Mouse (Mus musculus): ENCODE measurements around the gene Acin1. TPM values are rescaled to one million over a fixed set of nuclear protein-coding genes. Genes with fewer than 3 reads are reported as not detected.

Acin1 gene
- total and polyA plus RNA-seq, 2 experiments from 2014 or later = 56.0 to 69.7 TPM

DNA sequence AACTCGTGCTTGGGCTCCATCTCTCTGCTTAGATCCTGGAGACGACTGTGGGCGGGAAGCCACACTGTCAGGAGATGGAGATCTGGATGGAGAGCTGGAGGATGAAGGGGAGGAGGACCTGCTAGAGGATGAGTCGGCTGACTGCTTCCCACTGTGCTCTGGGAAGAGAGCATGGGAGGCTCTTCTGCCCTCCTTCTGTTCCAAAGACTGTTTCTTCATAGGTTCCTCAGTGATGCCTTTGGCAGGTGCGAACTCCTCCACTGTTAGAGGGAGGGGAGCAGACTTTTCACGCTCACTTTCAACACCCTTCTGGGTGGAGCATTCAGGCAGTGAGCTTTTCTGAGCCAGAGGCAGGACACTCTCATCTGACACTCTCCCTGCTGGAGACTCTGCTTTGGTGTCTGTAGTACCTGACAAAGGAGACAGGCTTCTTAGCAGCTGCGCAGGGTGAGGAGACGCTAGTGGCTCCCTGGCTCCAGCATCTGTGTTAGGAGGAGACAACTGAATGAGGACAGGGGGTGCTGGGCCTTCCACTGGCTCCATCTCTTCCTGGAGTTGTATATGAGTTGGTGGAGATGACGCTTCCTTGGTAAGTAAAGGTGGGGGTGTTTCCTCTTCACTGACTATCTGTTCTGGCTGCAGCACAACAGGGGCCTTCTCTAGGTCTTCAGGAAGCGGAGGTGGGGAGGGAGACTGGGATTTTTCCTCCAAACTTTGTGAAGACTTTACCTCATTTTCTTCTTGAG lies 22.1 kb downstream of the Acin1 start:
- H3K4me3 ChIP-seq (ENCODE audit: low read depth, low read length) = no peak overlapping the region
- WGBS = 87% methylated on average over 10 of the region's 10 CpGs
- ATAC-seq (ENCODE audit: insufficient read depth, low read depth) = no peak
- no peak overlapping the region for H3K4me2 ChIP-seq (ENCODE audit: low read depth, low read length)
- H3K4me1 ChIP-seq (ENCODE audit: control insufficient read depth, insufficient read depth) = no peaks in the 10 kb centered on the region
- peaks cover 93% of the 10 kb centered on the region for H3K36me3 ChIP-seq (replicated peaks; ENCODE audit: control insufficient read depth, insufficient read depth, low read length)
- no peak for TF ChIP-seq EP300 (IDR thresholded peaks at IDR 0.05; ENCODE audit: low read depth)
- no peak for TF ChIP-seq CTCF (IDR thresholded peaks at IDR 0.05; ENCODE audit: low read depth)
- no peak overlapping the region for H3K27ac ChIP-seq (ENCODE audit: low read depth)
- no peaks in the 10 kb centered on the region for H3K27me3 ChIP-seq (ENCODE audit: control insufficient read depth, insufficient read depth, low read length)
- DNase-seq (ENCODE audit: low spot score) = no peak
- H3K9ac ChIP-seq (replicated peaks; ENCODE audit: low read depth, low read length) = no peak overlapping the region
- H3K9me3 ChIP-seq (replicated peaks; ENCODE audit: control insufficient read depth, low read length) = no peaks in the 10 kb centered on the region

DNA sequence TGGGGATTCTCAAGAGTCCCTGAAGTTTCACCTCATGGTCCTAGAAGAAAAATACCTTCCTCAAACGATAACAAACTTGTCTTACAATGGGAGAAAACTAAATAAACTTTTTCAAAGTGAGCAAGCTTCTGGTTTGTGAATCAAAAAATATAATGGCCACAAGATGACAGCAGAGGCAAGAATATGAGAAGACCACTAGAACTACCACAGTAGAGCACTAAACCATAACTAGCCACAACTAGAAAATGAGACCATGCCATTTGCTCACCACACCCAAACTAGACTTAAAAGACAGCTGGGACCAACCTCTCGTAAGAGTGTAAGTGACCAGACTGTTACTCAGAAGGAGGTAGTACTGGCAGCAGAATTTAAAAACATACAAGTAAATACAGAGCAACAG lies 26.7 kb downstream of the Acin1 start:
- H3K4me3 ChIP-seq (ENCODE audit: low read depth, low read length) = no peak overlapping the region
- no peaks in the 10 kb centered on the region for H3K27me3 ChIP-seq (ENCODE audit: control insufficient read depth, insufficient read depth, low read length)
- no peaks in the 10 kb centered on the region for H3K4me1 ChIP-seq (ENCODE audit: control insufficient read depth, insufficient read depth)
- TF ChIP-seq CTCF (IDR thresholded peaks at IDR 0.05; ENCODE audit: low read depth) (no peak), EP300 (IDR thresholded peaks at IDR 0.05; ENCODE audit: low read depth) (no peak)
- WGBS = 89% methylated on average over 2 of the region's 2 CpGs
- DNase-seq (ENCODE audit: low spot score) (no peak), ATAC-seq (ENCODE audit: insufficient read depth, low read depth) (no peak)
- no peaks in the 10 kb centered on the region for H3K9me3 ChIP-seq (replicated peaks; ENCODE audit: control insufficient read depth, low read length)
- H3K36me3 ChIP-seq (replicated peaks; ENCODE audit: control insufficient read depth, insufficient read depth, low read length) = peaks cover 96% of the 10 kb centered on the region
- H3K9ac ChIP-seq (replicated peaks; ENCODE audit: low read depth, low read length) = no peak overlapping the region
- no peak overlapping the region for H3K27ac ChIP-seq (ENCODE audit: low read depth)
- H3K4me2 ChIP-seq (ENCODE audit: low read depth, low read length) = no peak overlapping the region

DNA sequence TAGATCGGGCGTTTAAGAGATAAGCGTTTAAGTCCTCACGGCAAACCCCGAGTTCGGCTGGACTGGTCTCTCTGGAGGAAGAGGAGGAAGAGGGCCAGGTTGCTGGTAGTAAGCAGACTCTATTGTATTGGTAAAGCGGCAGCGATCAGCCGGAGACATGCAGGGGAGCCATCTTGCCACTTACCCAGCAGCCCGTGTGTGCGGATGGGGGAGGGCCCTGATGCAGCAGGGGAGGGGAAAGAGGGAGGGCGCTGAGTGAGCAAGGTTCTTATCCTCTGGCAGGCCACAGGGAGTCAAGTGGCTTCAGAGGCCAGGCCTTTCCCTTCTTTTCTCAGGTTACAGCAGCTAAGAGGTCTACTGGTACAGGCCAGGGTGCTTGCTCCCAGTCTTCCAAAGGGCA lies 33.2 kb downstream of the Acin1 start:
- Histone ChIP-seq H3K27ac (ENCODE audit: low read depth) (peak overlapping the region; percentile 84), H3K27me3 (ENCODE audit: control insufficient read depth, insufficient read depth, low read length) (no peaks in the 10 kb centered on the region), H3K9me3 (replicated peaks; ENCODE audit: control insufficient read depth, low read length) (no peaks in the 10 kb centered on the region), H3K4me1 (ENCODE audit: control insufficient read depth, insufficient read depth) (peaks cover 6% of the 10 kb centered on the region), H3K4me3 (ENCODE audit: low read depth, low read length) (peak overlapping the region; percentile 69), H3K4me2 (ENCODE audit: low read depth, low read length) (peak overlapping the region; percentile 86), H3K36me3 (replicated peaks; ENCODE audit: control insufficient read depth, insufficient read depth, low read length) (peaks cover 71% of the 10 kb centered on the region), H3K9ac (replicated peaks; ENCODE audit: low read depth, low read length) (peak overlapping the region; percentile 79)
- ATAC-seq (ENCODE audit: insufficient read depth, low read depth) (peak; percentile 95), DNase-seq (ENCODE audit: low spot score) (peak; percentile 97)
- 0% methylated on average over 12 of the region's 12 CpGs for WGBS
- TF ChIP-seq CTCF (IDR thresholded peaks at IDR 0.05; ENCODE audit: low read depth) (0 out of 2 replicates have a peak, but pooled peaks have one; percentile 4), EP300 (IDR thresholded peaks at IDR 0.05; ENCODE audit: low read depth) (no peak)

DNA sequence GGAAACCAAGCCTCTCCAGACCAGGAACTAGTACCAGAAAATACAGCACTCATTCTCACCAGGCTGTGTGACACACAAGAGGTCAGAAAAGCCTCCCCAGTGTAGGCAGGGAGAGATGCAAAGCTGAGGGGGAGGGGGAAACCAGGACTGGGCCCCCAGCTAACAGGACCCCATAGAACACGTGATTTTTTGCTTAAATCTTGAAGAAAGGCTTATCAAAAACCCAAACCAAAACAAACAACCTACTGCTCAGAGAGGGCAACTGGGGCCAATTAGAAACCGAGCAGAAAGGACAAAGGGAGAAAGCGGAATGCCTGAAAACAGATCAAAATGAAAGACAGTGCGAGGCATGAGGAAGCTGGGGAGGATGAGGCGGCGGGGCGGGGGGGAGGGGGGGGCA lies 33.9 kb downstream of the Acin1 start:
- H3K27me3 ChIP-seq (ENCODE audit: control insufficient read depth, insufficient read depth, low read length) = no peaks in the 10 kb centered on the region
- H3K4me2 ChIP-seq (ENCODE audit: low read depth, low read length) = peak overlapping the region; percentile 86
- WGBS = 1% methylated on average over 7 of the region's 7 CpGs
- H3K9me3 ChIP-seq (replicated peaks; ENCODE audit: control insufficient read depth, low read length) = no peaks in the 10 kb centered on the region
- H3K36me3 ChIP-seq (replicated peaks; ENCODE audit: control insufficient read depth, insufficient read depth, low read length) = peaks cover 71% of the 10 kb centered on the region
- peaks cover 6% of the 10 kb centered on the region for H3K4me1 ChIP-seq (ENCODE audit: control insufficient read depth, insufficient read depth)
- ATAC-seq (ENCODE audit: insufficient read depth, low read depth) (no peak), DNase-seq (ENCODE audit: low spot score) (no peak)
- H3K27ac ChIP-seq (ENCODE audit: low read depth) = peak overlapping the region; percentile 84
- TF ChIP-seq EP300 (IDR thresholded peaks at IDR 0.05; ENCODE audit: low read depth) (no peak), CTCF (IDR thresholded peaks at IDR 0.05; ENCODE audit: low read depth) (no peak)
- peak overlapping the region; percentile 69 for H3K4me3 ChIP-seq (ENCODE audit: low read depth, low read length)
- peak overlapping the region; percentile 79 for H3K9ac ChIP-seq (replicated peaks; ENCODE audit: low read depth, low read length)

DNA sequence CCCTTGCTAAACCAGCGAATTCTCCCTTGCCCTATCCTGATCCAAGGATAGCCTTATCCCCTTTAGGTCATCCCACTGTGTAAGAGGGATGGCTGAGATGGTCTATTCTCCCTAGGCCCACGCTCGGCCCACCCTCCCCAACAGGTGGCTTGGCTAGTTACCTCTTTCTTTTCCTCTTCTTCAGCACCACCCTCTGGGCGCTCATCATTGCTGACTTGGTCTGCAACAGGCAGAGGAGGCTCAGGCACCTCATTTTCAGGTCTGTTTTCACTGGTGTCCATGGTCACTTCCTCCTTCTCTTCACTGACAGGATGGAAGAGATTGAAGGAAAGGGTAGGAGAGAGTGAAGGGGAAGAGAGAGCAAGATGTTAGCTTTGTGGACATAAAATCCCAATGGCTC lies 35.2 kb downstream of the Acin1 start:
- 64% methylated on average over 4 of the region's 4 CpGs for WGBS
- DNase-seq (ENCODE audit: low spot score) (no peak), ATAC-seq (ENCODE audit: insufficient read depth, low read depth) (no peak)
- no peaks in the 10 kb centered on the region for H3K27me3 ChIP-seq (ENCODE audit: control insufficient read depth, insufficient read depth, low read length)
- no peak overlapping the region for H3K4me3 ChIP-seq (ENCODE audit: low read depth, low read length)
- no peak for TF ChIP-seq CTCF (IDR thresholded peaks at IDR 0.05; ENCODE audit: low read depth)
- no peak for TF ChIP-seq EP300 (IDR thresholded peaks at IDR 0.05; ENCODE audit: low read depth)
- H3K9ac ChIP-seq (replicated peaks; ENCODE audit: low read depth, low read length) = no peak overlapping the region
- no peaks in the 10 kb centered on the region for H3K9me3 ChIP-seq (replicated peaks; ENCODE audit: control insufficient read depth, low read length)
- no peak overlapping the region for H3K4me2 ChIP-seq (ENCODE audit: low read depth, low read length)
- H3K27ac ChIP-seq (ENCODE audit: low read depth) = no peak overlapping the region
- H3K36me3 ChIP-seq (replicated peaks; ENCODE audit: control insufficient read depth, insufficient read depth, low read length) = peaks cover 70% of the 10 kb centered on the region
- H3K4me1 ChIP-seq (ENCODE audit: control insufficient read depth, insufficient read depth) = peaks cover 6% of the 10 kb centered on the region

Measured in heart, postnatal 0 days (tissue).